Mouse (Mus musculus) megakaryocyte, adult 5-6 weeks (primary cell): ENCODE data around the gene Gm44973. TPM values are rescaled to one million over a fixed set of nuclear protein-coding genes. Genes with fewer than 3 reads are reported as not detected.

Experiments used
- ATAC-seq: 2 replicates; pipeline ENCODE4 v1.8.0; 2016; ENCODE audit warnings: mild to moderate bottlenecking, inconsistent platforms; ENCODE audit not compliant: poor library complexity, severe bottlenecking
- total RNA-seq, 2 experiments: library from RNA; stranded (forward) in 1 of 2; stranded (reverse) in 1 of 2; fragments of 153-499, 151-499 nt in 1 of 2; fragments of 221-1000, 200-1000 nt in 1 of 2; gene quantifications; 2 replicates each; pipeline versions ENCODE4 v1.2.3 to v1.2.4; 2015 to 2017

Gene Gm44973
- total RNA-seq, 2 experiments from 2014 or later: not detected

DNA sequence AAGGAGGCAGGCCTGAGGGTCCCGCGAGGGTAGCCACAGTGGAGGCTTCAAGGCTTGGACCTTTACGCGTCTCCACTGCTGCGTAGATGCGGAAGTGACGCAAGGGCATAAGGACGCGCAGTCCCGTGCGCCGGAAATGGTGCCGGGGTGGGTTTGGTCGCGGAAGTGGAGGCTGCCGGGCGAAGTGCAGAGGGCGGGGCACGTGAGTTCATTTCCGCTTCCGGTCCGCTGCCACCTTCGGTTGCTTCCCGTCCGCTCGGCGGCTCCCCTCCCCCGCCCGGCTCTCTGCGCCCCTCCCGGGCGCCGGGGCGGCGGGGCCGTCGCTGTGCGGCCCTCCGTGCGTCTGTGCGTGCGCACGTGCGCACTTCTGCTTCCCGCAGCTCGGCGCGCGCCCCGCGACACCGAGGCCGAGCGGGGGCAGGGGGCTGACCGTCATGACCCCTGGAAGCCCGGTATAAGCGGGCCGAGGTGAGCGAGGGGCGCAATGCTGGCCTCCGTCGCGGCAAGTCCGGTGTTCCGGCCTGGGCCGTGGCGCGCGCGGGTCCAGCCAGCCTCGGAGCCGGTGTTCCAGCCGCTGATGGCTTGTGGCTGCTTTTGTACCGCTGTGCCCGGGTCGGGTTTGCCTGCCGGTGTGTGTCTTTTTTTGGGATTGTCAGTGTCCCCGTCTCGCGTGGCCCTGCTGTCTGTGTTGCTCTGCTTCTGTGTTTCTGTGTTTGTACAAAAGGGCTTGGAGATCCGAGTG lies 64.9 kb downstream of the Gm44973 start, which contains the start of gene Epn1:
Epn1 (plus strand) TSS at position 226 of the 742 bp plus-strand sequence.
- peak; percentile 94 for ATAC-seq

DNA sequence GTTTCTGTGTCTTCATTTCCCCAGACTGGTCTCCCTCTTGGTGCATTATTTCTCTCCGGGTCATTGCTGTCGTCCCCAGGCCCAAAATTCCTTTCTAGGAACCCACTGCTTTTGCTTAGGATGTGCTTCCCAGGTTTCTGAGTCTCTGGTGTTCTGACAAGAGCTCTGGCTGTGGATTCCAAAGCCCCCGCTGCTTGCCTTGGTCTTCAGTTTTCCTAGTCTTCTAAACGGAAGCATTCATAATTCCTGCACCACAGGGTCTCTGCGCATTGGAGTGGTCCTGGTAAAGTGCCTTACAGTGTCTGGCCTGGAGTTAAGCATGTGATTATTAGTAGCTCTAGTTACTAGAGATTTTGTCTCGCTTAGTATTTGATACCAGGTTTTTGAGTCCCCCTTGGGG lies 65.5 kb downstream of the Gm44973 start:
- ATAC-seq: no peak

DNA sequence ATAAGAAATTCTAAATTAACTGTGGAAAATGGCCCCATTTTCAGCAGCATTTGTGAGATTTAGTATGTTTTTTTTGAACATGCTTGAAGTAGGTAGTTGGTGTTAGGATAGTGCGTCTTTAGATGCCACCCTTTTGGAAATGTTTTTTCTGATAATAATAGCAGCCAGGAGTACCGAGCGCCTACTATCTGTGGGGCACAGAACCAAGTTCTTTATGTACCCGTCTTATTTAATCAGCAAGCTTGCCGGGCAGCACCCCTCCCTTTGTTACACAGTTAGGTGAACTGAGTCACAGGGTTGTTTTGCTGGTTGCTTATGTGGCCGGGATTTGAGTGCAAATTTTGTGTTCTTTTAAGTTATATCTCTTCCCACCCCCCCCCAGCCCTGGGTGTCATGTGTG lies 65.9 kb downstream of the Gm44973 start:
- ATAC-seq: no peak

GRCm38 (mm10) chr7:5081939-5082338 lies 66.6 kb downstream of the Gm44973 start:
- ATAC-seq: no peak

Other genes with a start within 250 kb of the Gm44973 start
- not detected in 2 replicates for gene Fam71e2, start 244.2 kb upstream of the Gm44973 start, total RNA-seq (2015)
- gene Fam71e2, start 244.2 kb upstream of the Gm44973 start, total RNA-seq (2017): not detected in 2 replicates
- not detected in 2 replicates for gene Il11, start 232.6 kb upstream of the Gm44973 start, total RNA-seq (2015)
- gene Il11, start 232.6 kb upstream of the Gm44973 start, total RNA-seq (2017): not detected in 2 replicates
- not detected in 2 replicates for gene Tmem190, start 232.6 kb upstream of the Gm44973 start, total RNA-seq (2015)
- gene Tmem190, start 232.6 kb upstream of the Gm44973 start, total RNA-seq (2017): not detected in 2 replicates
- gene Tmem238, start 225.8 kb upstream of the Gm44973 start, total RNA-seq (2015): 1.3 and 3.0 TPM in 2 replicates
- gene Tmem238, start 225.8 kb upstream of the Gm44973 start, total RNA-seq (2017): 0.61 and 2.5 TPM in 2 replicates
- gene Rpl28, start 222.6 kb upstream of the Gm44973 start, total RNA-seq (2015): 1,340 and 1,433 TPM in 2 replicates
- gene Rpl28, start 222.6 kb upstream of the Gm44973 start, total RNA-seq (2017): 535 and 673 TPM in 2 replicates
- gene Ube2s, start 202.9 kb upstream of the Gm44973 start, total RNA-seq (2015): 313 and 324 TPM in 2 replicates
- gene Ube2s, start 202.9 kb upstream of the Gm44973 start, total RNA-seq (2017): 178 and 185 TPM in 2 replicates
- not detected in 2 replicates for gene Shisa7, start 170.8 kb upstream of the Gm44973 start, total RNA-seq (2015)
- gene Shisa7, start 170.8 kb upstream of the Gm44973 start, total RNA-seq (2017): not detected in 2 replicates
- gene Isoc2b, start 145.2 kb upstream of the Gm44973 start, total RNA-seq (2015): 6.5 and 9.2 TPM in 2 replicates
- gene Isoc2b, start 145.2 kb upstream of the Gm44973 start, total RNA-seq (2017): 70.2 and 91.2 TPM in 2 replicates
- 2.3 and 3.0 TPM in 2 replicates for gene Isoc2a, start 138.3 kb upstream of the Gm44973 start, total RNA-seq (2015)
- gene Isoc2a, start 138.3 kb upstream of the Gm44973 start, total RNA-seq (2017): 5.0 TPM in 2 replicates
- not detected in 2 replicates for gene Gm36210, start 109.0 kb upstream of the Gm44973 start, total RNA-seq (2015)
- gene Gm36210, start 109.0 kb upstream of the Gm44973 start, total RNA-seq (2017): not detected in 2 replicates
- gene Zfp628, start 100.3 kb upstream of the Gm44973 start, total RNA-seq (2015): 6.7 and 7.3 TPM in 2 replicates
- 1.9 and 3.0 TPM in 2 replicates for gene Zfp628, start 100.3 kb upstream of the Gm44973 start, total RNA-seq (2017)
- 0.13 and 0.82 TPM in 2 replicates for gene Nat14, start 93.5 kb upstream of the Gm44973 start, total RNA-seq (2015)
- gene Nat14, start 93.5 kb upstream of the Gm44973 start, total RNA-seq (2017): 0.11 and 1.1 TPM in 2 replicates
- not detected in 2 replicates for gene Ssc5d, start 89.7 kb upstream of the Gm44973 start, total RNA-seq (2015)
- 0.04 TPM in 1 of 2 replicates, not detected in the other for gene Ssc5d, start 89.7 kb upstream of the Gm44973 start, total RNA-seq (2017)
- gene Sbk2, start 51.1 kb upstream of the Gm44973 start, total RNA-seq (2015): not detected in 2 replicates
- gene Sbk2, start 51.1 kb upstream of the Gm44973 start, total RNA-seq (2017): not detected in 2 replicates
- gene Sbk3, start 44.3 kb upstream of the Gm44973 start, total RNA-seq (2015): 0.09 TPM in 1 of 2 replicates, not detected in the other
- gene Sbk3, start 44.3 kb upstream of the Gm44973 start, total RNA-seq (2017): not detected in 2 replicates
- 5.7 and 14.9 TPM in 2 replicates for gene Zfp579, start 19.3 kb upstream of the Gm44973 start, total RNA-seq (2015)
- gene Zfp579, start 19.3 kb upstream of the Gm44973 start, total RNA-seq (2017): 0.81 and 0.89 TPM in 2 replicates
- 24.8 and 26.2 TPM in 2 replicates for gene Zfp524, start 1.1 kb upstream of the Gm44973 start, total RNA-seq (2015)
- 13.5 and 13.9 TPM in 2 replicates for gene Zfp524, start 1.1 kb upstream of the Gm44973 start, total RNA-seq (2017)
- 19.2 and 20.6 TPM in 2 replicates for gene Fiz1, start 799 bp upstream of the Gm44973 start, total RNA-seq (2015)
- gene Fiz1, start 799 bp upstream of the Gm44973 start, total RNA-seq (2017): 9.3 and 12.1 TPM in 2 replicates
- gene Zfp865, start 4.9 kb downstream of the Gm44973 start, total RNA-seq (2015): 11.9 and 12.0 TPM in 2 replicates
- 13.6 and 14.4 TPM in 2 replicates for gene Zfp865, start 4.9 kb downstream of the Gm44973 start, total RNA-seq (2017)
- gene Ccdc106, start 5.1 kb downstream of the Gm44973 start, total RNA-seq (2015): 0.13 and 0.48 TPM in 2 replicates
- 2.1 TPM in 1 of 2 replicates, not detected in the other for gene Ccdc106, start 5.1 kb downstream of the Gm44973 start, total RNA-seq (2017)
- gene 4632433K11Rik, start 18.6 kb downstream of the Gm44973 start, total RNA-seq (2015): 0.62 TPM in 1 of 2 replicates, not detected in the other
- gene 4632433K11Rik, start 18.6 kb downstream of the Gm44973 start, total RNA-seq (2017): 0.81 TPM in 1 of 2 replicates, not detected in the other
- gene Zfp784, start 22.9 kb downstream of the Gm44973 start, total RNA-seq (2015): 2.5 and 3.2 TPM in 2 replicates
- gene Zfp784, start 22.9 kb downstream of the Gm44973 start, total RNA-seq (2017): 1.7 TPM in 2 replicates
- gene Zfp580, start 36.0 kb downstream of the Gm44973 start, total RNA-seq (2015): 0.25 and 1.6 TPM in 2 replicates
- gene Zfp580, start 36.0 kb downstream of the Gm44973 start, total RNA-seq (2017): not detected in 2 replicates
- 68.6 and 71.0 TPM in 2 replicates for gene U2af2, start 46.6 kb downstream of the Gm44973 start, total RNA-seq (2015)
- 153 and 170 TPM in 2 replicates for gene U2af2, start 46.6 kb downstream of the Gm44973 start, total RNA-seq (2017)
- 74.6 and 79.4 TPM in 2 replicates for gene Epn1, start 64.7 kb downstream of the Gm44973 start, total RNA-seq (2015)
- gene Epn1, start 64.7 kb downstream of the Gm44973 start, total RNA-seq (2017): 76.4 and 88.9 TPM in 2 replicates
- not detected in 2 replicates for gene Rfpl4, start 101.5 kb downstream of the Gm44973 start, total RNA-seq (2015)
- not detected in 2 replicates for gene Rfpl4, start 101.5 kb downstream of the Gm44973 start, total RNA-seq (2017)
- 1.9 and 2.4 TPM in 2 replicates for gene Rasl2-9, start 110.5 kb downstream of the Gm44973 start, total RNA-seq (2015)
- 1.2 TPM in 1 of 2 replicates, not detected in the other for gene Rasl2-9, start 110.5 kb downstream of the Gm44973 start, total RNA-seq (2017)
- gene Vmn1r55, start 134.2 kb downstream of the Gm44973 start, total RNA-seq (2015): not detected in 2 replicates
- not detected in 2 replicates for gene Vmn1r55, start 134.2 kb downstream of the Gm44973 start, total RNA-seq (2017)
- gene Vmn1r56, start 181.3 kb downstream of the Gm44973 start, total RNA-seq (2015): not detected in 2 replicates
- not detected in 2 replicates for gene Vmn1r56, start 181.3 kb downstream of the Gm44973 start, total RNA-seq (2017)
- not detected in 2 replicates for gene Vmn1r57, start 203.0 kb downstream of the Gm44973 start, total RNA-seq (2015)
- gene Vmn1r57, start 203.0 kb downstream of the Gm44973 start, total RNA-seq (2017): not detected in 2 replicates